Mouse (Mus musculus): ENCODE measurements around the gene Suz12. TPM values are rescaled to one million over a fixed set of nuclear protein-coding genes. Genes with fewer than 3 reads are reported as not detected.

Gene Suz12
- total and polyA plus RNA-seq, 2 experiments from 2014 or later: 9.4 to 17.3 TPM

DNA sequence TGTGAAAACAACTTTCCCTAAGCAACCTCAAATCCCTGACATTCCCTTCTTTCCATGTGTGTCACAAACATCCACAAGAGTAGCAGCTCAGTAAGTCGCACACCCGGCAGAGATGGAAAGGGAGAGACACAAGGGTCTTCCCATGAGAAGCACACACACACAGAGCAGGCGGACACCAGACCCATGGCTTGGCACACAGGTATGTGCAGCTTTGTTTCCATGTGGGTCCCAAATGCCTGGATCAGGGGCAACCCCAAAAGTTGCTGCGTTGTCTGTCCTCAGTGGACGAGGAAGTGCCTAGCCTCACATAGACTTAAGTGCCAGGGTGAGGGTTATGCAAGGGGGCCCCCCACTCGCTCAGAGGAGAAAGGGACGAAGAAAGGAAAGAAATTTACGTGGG, 44.6 kb downstream of the Suz12 start:
- Histone ChIP-seq H3K27me3 (ENCODE audit: control insufficient read depth, insufficient read depth, low read length) (no peaks in the 10 kb centered on the region), H3K36me3 (replicated peaks; ENCODE audit: control insufficient read depth, insufficient read depth, low read length) (peaks cover 22% of the 10 kb centered on the region), H3K4me3 (ENCODE audit: low read depth, low read length) (no peak overlapping the region), H3K9ac (replicated peaks; ENCODE audit: low read depth, low read length) (no peak overlapping the region), H3K4me2 (ENCODE audit: low read depth, low read length) (no peak overlapping the region), H3K4me1 (ENCODE audit: control insufficient read depth, insufficient read depth) (no peaks in the 10 kb centered on the region), H3K27ac (ENCODE audit: low read depth) (no peak overlapping the region), H3K9me3 (replicated peaks; ENCODE audit: control insufficient read depth, low read length) (no peaks in the 10 kb centered on the region)
- no peak for ATAC-seq (ENCODE audit: insufficient read depth, low read depth)
- 71% methylated on average over 8 of the region's 8 CpGs for WGBS
- TF ChIP-seq EP300 (IDR thresholded peaks at IDR 0.05; ENCODE audit: low read depth) (no peak), CTCF (IDR thresholded peaks at IDR 0.05; ENCODE audit: low read depth) (no peak)
- DNase-seq (ENCODE audit: low spot score): no peak

- H3K4me3 ChIP-seq (ENCODE audit: low read depth, low read length): no peak overlapping the region
- DNase-seq (ENCODE audit: low spot score) (peak; percentile 46), ATAC-seq (ENCODE audit: insufficient read depth, low read depth) (no peak)
- H3K27ac ChIP-seq (ENCODE audit: low read depth): no peak overlapping the region
- TF ChIP-seq CTCF (IDR thresholded peaks at IDR 0.05; ENCODE audit: low read depth) (peak; percentile 65), EP300 (IDR thresholded peaks at IDR 0.05; ENCODE audit: low read depth) (no peak)
- no peak overlapping the region for H3K4me2 ChIP-seq (ENCODE audit: low read depth, low read length)
- 52% methylated on average over 10 of the region's 10 CpGs for WGBS
- no peaks in the 10 kb centered on the region for H3K9me3 ChIP-seq (replicated peaks; ENCODE audit: control insufficient read depth, low read length)
- no peaks in the 10 kb centered on the region; the same call in 1 of the 2 replicates for H3K36me3 ChIP-seq (replicated peaks; ENCODE audit: control insufficient read depth, insufficient read depth, low read length)
- no peaks in the 10 kb centered on the region for H3K4me1 ChIP-seq (ENCODE audit: control insufficient read depth, insufficient read depth)
- H3K9ac ChIP-seq (replicated peaks; ENCODE audit: low read depth, low read length): no peak overlapping the region
- no peaks in the 10 kb centered on the region for H3K27me3 ChIP-seq (ENCODE audit: control insufficient read depth, insufficient read depth, low read length)
These were observed 49.9 kb downstream of the Suz12 start for GRCm38 (mm10) chr11:80042615-80043418.

DNA sequence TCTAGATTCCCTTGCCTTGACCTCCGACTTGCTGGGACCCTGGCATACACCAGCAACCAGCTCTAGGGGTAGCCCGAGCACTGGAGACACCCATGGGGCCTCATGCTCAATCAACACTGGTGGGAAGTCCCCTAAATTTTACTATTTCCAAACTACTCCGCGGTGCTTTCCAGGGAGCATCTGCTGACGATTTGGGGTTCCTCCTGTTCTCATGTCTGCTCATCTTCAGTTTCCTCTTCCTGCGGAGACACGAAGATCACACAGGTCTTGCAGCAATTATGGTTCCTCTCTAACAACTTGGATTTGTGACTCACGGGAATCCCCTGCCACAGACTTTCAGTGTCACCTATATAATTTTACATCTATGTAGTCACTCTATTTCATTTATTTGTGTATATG, 50.5 kb downstream of the Suz12 start:
- H3K4me1 ChIP-seq (ENCODE audit: control insufficient read depth, insufficient read depth): no peaks in the 10 kb centered on the region
- no peak overlapping the region for H3K27ac ChIP-seq (ENCODE audit: low read depth)
- WGBS: 85% methylated on average over 8 of the region's 8 CpGs
- H3K9ac ChIP-seq (replicated peaks; ENCODE audit: low read depth, low read length): no peak overlapping the region
- no peak overlapping the region for H3K4me2 ChIP-seq (ENCODE audit: low read depth, low read length)
- DNase-seq (ENCODE audit: low spot score) (no peak), ATAC-seq (ENCODE audit: insufficient read depth, low read depth) (no peak)
- TF ChIP-seq EP300 (IDR thresholded peaks at IDR 0.05; ENCODE audit: low read depth) (no peak), CTCF (IDR thresholded peaks at IDR 0.05; ENCODE audit: low read depth) (no peak)
- no peaks in the 10 kb centered on the region for H3K9me3 ChIP-seq (replicated peaks; ENCODE audit: control insufficient read depth, low read length)
- no peaks in the 10 kb centered on the region for H3K27me3 ChIP-seq (ENCODE audit: control insufficient read depth, insufficient read depth, low read length)
- H3K36me3 ChIP-seq (replicated peaks; ENCODE audit: control insufficient read depth, insufficient read depth, low read length): peaks cover 5% of the 10 kb centered on the region; the same call in 1 of the 2 replicates
- H3K4me3 ChIP-seq (ENCODE audit: low read depth, low read length): no peak overlapping the region

DNA sequence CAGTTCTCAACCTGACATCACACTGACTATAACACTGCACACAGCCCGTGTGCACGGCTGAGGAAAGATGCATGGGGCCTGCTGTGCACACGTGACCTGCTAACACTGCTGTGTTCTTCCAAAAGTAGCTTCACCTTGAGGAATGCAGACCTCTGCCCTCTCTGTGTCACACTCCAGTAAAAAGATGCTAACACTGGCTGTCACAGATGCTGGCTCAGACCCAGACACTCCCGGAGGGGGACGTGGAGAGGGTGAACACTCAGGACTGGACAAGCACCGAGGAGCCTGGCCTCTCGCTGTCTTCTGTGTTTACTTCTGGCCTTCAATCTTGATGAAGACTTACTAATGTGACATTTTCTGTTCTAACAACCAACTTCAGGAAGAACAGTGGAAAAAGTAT, 54.0 kb downstream of the Suz12 start:
- Histone ChIP-seq H3K9ac (replicated peaks; ENCODE audit: low read depth, low read length) (no peak overlapping the region), H3K36me3 (replicated peaks; ENCODE audit: control insufficient read depth, insufficient read depth, low read length) (peaks cover 7% of the 10 kb centered on the region; the same call in 1 of the 2 replicates), H3K27me3 (ENCODE audit: control insufficient read depth, insufficient read depth, low read length) (no peaks in the 10 kb centered on the region), H3K9me3 (replicated peaks; ENCODE audit: control insufficient read depth, low read length) (no peaks in the 10 kb centered on the region), H3K4me2 (ENCODE audit: low read depth, low read length) (no peak overlapping the region), H3K4me1 (ENCODE audit: control insufficient read depth, insufficient read depth) (no peaks in the 10 kb centered on the region), H3K4me3 (ENCODE audit: low read depth, low read length) (no peak overlapping the region), H3K27ac (ENCODE audit: low read depth) (peak overlapping the region; percentile 18; the same call in 1 of the 2 replicates)
- peak; percentile 14 for DNase-seq (ENCODE audit: low spot score)
- TF ChIP-seq CTCF (IDR thresholded peaks at IDR 0.05; ENCODE audit: low read depth) (no peak), EP300 (IDR thresholded peaks at IDR 0.05; ENCODE audit: low read depth) (no peak)
- ATAC-seq (ENCODE audit: insufficient read depth, low read depth): peak; percentile 32; the same call in 1 of the 2 replicates
- WGBS: 43% methylated on average over 7 of the region's 7 CpGs

- Histone ChIP-seq H3K27me3 (ENCODE audit: control insufficient read depth, insufficient read depth, low read length) (no peaks in the 10 kb centered on the region), H3K9ac (replicated peaks; ENCODE audit: low read depth, low read length) (no peak overlapping the region), H3K36me3 (replicated peaks; ENCODE audit: control insufficient read depth, insufficient read depth, low read length) (peaks cover 29% of the 10 kb centered on the region), H3K9me3 (replicated peaks; ENCODE audit: control insufficient read depth, low read length) (no peaks in the 10 kb centered on the region), H3K4me2 (ENCODE audit: low read depth, low read length) (no peak overlapping the region), H3K4me1 (ENCODE audit: control insufficient read depth, insufficient read depth) (peaks cover 7% of the 10 kb centered on the region; the same call in 1 of the 2 replicates), H3K4me3 (ENCODE audit: low read depth, low read length) (no peak overlapping the region), H3K27ac (ENCODE audit: low read depth) (peak overlapping the region; percentile 80)
- WGBS: 21% methylated on average over 2 of the region's 2 CpGs
- ATAC-seq (ENCODE audit: insufficient read depth, low read depth): peak; percentile 93
- no peak; the same call in 1 of the 2 replicates for TF ChIP-seq CTCF (IDR thresholded peaks at IDR 0.05; ENCODE audit: low read depth)
- TF ChIP-seq EP300 (IDR thresholded peaks at IDR 0.05; ENCODE audit: low read depth): 0 out of 2 replicates have a peak, but pooled peaks have one; percentile 22
- peak; percentile 92 for DNase-seq (ENCODE audit: low spot score)
These were observed 57.2 kb downstream of the Suz12 start for GRCm38 (mm10) chr11:80050088-80050487.
